Mouse (Mus musculus): ENCODE results near the gene Nav1. TPM values are rescaled to one million over a fixed set of nuclear protein-coding genes. Genes with fewer than 3 reads are reported as not detected.

Nav1 gene
- total RNA-seq, 2 experiments from 2014 or later = 25.9 to 34.5 TPM

- intact Hi-C loops (cut with DNase I) = no loop called here
- DNase-seq = peak; percentile 78 to 80
Measured at GRCm38 (mm10) chr1:135531081-135531480, 76.0 kb downstream of the Nav1 start.

- intact Hi-C loops (cut with DNase I) = no loop called here
- DNase-seq = peak in 1 of 2 experiments; percentile 65
Measured at GRCm38 (mm10) chr1:135524518-135524860, 82.6 kb downstream of the Nav1 start.

DNA sequence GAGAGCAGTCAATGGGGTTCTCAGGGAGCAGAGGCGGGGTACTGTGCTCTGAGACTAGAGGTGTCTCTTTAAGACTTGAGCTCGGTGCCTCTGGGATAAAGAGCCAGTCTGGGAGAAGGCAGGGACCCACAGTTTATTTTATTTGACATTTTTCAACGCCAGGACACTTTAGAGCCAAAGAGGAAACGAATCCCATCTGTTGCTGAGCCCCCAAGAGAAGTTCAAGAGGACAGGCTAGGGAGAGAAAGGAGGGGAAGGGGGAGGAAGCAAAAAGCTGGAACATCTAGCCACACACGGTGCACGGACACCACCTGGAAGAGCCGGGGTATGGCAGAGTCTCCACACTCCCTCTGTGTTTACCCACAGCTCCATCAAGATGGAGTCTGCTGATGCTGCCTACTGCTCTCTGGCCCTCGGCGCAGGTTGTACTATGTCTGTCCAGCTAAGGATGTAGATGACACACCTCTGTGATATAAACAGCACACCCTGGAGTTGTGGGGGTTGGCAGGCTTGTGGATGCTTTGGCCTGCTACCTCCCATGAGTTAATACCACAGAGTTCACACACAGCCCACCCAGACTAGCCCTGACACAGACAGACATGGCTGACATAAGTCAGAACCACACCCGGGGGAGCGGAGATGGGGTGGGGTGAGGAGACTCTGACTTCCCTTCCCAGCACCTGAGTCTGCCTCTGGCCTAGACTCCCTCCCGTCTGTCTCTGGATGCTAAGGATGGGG, 83.1 kb downstream of the Nav1 start:
- intact Hi-C loops (cut with DNase I) = no loop called here
- peak in 1 of 2 experiments; percentile 63 for DNase-seq

DNA sequence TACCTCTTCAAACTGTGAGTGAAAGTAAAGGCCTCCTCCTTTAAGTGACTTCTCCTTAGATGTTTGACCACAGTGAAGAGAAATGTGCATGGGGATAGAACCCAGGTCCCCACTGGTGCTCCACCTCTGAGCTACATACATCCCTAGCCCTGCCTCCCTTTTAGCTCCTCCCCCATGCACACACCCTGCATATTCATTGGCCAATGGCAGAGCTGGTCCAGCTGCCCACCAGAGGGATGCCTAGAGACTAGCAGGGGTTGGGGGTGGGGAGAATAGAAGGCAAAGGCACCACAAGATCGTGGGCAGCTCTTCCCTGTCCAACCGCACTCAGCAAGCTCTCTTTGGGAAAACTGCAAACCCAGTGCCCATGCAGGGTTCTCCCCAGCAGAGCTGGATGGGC, 83.8 kb downstream of the Nav1 start:
- no peak for DNase-seq
- intact Hi-C loops (cut with DNase I) = no loop called here

DNA sequence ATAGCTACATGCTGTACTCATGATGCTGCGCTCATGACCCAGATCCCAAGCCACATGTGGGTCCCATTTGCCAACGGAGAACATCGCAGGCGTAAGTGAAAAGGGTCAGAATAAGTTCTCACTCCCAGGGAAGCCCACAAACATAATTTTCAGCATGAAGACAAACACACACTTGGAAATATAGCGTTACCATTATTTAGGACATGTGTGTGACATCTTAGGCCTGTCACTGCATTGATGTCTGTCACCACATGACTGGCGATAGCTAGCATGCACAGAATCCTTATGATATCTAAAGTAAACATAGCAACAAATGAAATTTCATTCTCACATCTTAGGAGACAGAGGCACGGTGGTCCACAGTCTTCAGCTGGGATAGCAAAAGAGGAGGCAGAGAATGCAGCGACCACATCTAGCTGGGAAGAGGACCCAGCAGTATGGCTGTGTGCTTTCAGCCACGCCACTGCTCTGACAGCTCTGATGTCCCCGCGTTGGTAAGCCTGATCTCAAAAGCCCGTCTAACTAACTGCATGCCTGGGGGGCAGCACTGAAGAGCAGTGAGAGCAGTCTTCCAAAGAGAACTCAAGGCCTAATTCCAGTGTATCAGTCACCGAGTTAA, 86.4 kb downstream of the Nav1 start:
- intact Hi-C loops (cut with DNase I) = no loop called here
- DNase-seq = no peak

DNA sequence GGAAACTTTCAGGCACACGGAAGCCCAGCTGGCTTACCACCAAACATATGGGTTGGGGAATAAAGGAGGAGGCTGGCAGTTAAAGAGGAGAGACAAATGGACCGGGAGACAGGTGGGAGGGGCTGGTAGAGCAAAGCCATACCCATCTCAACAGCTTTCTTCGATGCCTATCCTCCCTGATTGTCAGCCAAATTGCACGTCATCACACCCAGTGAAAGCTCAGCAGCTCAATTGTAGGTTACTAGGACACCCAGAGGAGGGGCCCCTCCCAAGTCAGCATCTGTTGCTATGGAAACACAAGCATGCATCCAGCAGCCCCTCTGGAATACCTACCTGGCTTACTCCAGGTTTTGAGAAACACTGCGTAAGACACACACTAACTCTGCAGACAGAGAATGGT, 88.4 kb downstream of the Nav1 start:
- intact Hi-C loops (cut with DNase I) = no loop called here
- DNase-seq = no peak

GRCm38 (mm10) chr1:135517469-135517868, 89.6 kb downstream of the Nav1 start:
- no peak for DNase-seq
- intact Hi-C loops (cut with DNase I) = no loop called here

- intact Hi-C loops (cut with DNase I) = no loop called here
- no peak for DNase-seq
Measured at GRCm38 (mm10) chr1:135516511-135517305, 90.4 kb downstream of the Nav1 start.

GRCm38 (mm10) chr1:135515633-135516238, 91.4 kb downstream of the Nav1 start:
- no peak for DNase-seq

DNA sequence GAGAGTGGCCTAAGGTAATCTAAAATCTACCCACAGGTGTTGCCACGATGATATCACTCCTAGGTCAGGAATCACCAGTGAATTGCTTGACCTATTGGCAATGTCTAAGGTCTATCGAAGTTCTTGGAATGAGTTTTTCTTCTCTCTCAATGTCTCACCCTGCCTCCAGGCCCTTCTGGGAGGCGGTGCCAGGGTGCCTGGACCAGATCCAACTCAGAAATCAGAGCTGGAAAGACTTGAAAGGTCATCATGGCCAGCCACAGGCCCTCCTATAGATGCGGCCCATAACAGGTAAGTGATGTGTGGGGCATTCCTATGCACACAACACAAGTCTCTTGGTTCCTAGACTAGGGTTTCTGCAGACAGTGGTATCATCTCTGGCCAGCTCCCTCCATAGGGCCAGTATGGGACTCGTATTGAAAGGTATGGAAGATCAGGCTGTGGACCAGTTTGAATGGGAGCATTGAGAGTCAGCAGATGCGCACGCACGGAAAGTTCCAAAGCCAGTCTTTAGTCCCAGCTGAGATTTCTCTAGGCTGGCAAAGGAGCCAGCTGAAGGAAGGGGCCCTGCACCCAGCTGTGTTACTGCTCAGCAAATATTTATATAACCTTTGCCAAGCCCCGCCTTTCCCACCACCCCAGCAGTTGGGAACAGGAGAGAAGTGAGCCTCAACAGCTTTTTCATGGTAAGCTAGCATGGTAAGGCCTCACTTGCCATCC, 92.0 kb downstream of the Nav1 start:
- DNase-seq = peak in 1 of 2 experiments; percentile 42

More at GRCm38 (mm10) chr1:135515633-135516238, 91.4 kb downstream of the Nav1 start:
- intact Hi-C loops (cut with DNase I) = no loop called here

GRCm38 (mm10) chr1:135514046-135514445, 93.0 kb downstream of the Nav1 start:
- intact Hi-C loops (cut with DNase I) = no loop called here
- no peak for DNase-seq

More for the DNA sequence above, 92.0 kb downstream of the Nav1 start:
- intact Hi-C loops (cut with DNase I) = no loop called here

- no peak for DNase-seq
Measured at GRCm38 (mm10) chr1:135513464-135513863, 93.6 kb downstream of the Nav1 start.

GRCm38 (mm10) chr1:135510346-135510977, 96.6 kb downstream of the Nav1 start:
- intact Hi-C loops (cut with DNase I) = no loop called here
- peak; percentile 57 to 69 for DNase-seq

More at GRCm38 (mm10) chr1:135513464-135513863, 93.6 kb downstream of the Nav1 start:
- intact Hi-C loops (cut with DNase I) = no loop called here

DNA sequence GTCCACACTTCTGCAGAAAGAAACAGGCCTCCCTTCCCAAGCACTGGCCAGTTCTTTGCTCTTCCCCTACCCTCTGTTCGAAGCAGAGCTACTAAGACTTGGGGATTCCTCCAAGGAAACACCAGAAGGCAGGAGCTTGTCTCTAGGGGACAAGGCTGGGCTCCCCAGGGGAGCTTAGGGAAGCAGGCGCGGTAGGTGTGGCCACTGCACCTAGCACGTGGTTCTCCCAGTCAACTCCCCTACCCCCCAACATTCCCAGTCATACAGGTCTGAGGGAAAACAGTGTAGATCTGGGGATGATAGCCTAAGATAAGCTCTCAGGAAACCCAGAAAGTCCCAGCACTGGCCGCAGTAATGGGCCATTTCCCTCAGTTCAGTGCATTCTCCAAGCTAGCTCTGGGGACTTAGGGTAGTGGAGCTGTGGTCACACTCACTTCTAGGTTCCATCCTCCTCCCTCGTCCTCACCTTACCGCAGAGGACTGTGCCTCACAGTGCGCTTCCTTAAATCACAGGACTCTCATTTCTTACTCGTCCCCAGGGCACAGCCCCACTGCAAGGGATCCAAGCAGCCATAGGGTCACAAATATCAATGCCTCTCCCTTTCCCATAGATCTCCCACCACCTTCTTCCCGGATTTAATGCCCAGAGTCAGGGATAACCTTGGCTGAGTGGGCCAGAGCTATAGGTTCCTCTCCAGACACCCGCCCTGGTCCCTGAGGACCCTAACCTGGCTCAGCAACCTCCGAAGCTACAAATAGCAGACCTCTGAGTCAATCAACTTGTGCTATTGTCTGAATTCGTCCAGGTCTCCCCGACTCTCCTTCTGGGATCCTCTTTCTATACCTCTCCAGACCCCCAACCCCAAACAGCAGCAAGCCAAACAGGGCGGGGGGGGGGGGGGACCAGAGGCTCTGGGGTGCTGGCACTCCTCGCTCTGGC, 97.7 kb downstream of the Nav1 start:
- intact Hi-C loops (cut with DNase I) = no loop called here
- DNase-seq = no peak

GRCm38 (mm10) chr1:135508349-135508634, 98.8 kb downstream of the Nav1 start:
- intact Hi-C loops (cut with DNase I) = no loop called here

DNA sequence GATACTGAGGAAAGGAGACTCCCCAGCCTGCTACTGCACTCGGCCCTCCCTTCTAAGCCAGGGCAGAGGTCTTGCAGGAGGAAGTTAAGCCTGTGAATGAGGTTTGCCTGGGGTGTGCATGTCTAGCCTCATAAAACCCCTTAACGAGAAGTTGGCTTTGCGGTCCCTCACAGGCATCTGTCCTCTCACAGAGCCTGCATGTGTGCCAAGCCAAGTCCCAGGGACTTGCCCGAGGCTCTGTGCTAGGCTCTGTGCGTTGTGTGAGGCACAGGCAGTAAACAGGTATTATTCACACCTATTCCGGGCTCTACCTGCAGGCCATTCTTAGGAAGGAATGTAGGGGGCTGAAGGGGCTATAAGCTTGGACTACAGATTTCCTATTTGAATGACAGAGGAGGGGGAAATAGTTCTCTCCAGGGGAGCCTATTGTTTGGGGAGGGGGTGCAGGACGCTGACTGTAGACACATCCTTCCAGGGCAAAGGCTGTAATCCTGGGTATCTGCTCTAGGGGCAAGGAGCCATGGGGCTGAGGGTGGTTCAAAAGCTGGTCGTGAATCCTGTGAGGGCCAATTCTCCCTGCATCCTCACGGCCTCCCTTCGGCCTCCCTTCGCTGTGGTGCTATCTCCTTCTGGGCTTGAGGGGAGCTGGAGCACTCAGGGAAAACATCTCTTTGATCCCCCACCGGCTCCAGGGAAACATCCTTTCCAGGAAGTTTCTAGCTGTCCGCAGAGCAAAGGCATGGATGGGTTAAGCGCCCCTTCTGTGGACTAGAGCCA, 99.3 kb downstream of the Nav1 start:
- DNase-seq = no peak
- intact Hi-C loops (cut with DNase I) = no loop called here

More at GRCm38 (mm10) chr1:135508349-135508634, 98.8 kb downstream of the Nav1 start:
- DNase-seq = no peak

DNA sequence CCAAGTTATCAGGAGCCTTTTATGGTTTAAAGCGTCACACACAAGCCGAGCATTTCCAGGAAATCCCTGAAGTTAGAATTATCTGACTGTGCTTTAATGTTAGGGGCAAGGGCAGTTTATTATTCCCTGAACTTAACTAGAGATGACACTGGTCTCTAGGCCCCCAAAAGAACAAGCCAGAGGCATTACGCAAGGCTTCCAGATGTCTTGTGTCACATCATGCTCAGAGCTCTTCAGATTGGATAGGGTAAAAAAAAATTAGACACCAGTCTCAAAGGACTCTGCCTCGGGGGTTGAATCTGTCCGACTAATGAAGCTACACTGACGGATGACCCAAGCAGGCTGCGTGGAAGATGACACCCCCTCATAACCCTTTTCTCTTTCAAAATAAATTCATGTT, 101.6 kb downstream of the Nav1 start:
- intact Hi-C loops (cut with DNase I) = no loop called here
- DNase-seq = no peak

- DNase-seq = peak in 1 of 2 experiments; percentile 49
- intact Hi-C loops (cut with DNase I) = no loop called here
Measured at GRCm38 (mm10) chr1:135503436-135503835, 103.7 kb downstream of the Nav1 start.

All from heart, postnatal 14 days (tissue).